Mouse (Mus musculus): ENCODE measurements around the gene A3galt2. TPM values are rescaled to one million over a fixed set of nuclear protein-coding genes. Genes with fewer than 3 reads are reported as not detected.
A peak's percentile ranks its signal among the peaks of the same experiment; 100 is the strongest.

Gene A3galt2
- polyA plus RNA-seq, 3 experiments from 2014 or later: 0.16 to 0.38 TPM; not detected in 1

DNA sequence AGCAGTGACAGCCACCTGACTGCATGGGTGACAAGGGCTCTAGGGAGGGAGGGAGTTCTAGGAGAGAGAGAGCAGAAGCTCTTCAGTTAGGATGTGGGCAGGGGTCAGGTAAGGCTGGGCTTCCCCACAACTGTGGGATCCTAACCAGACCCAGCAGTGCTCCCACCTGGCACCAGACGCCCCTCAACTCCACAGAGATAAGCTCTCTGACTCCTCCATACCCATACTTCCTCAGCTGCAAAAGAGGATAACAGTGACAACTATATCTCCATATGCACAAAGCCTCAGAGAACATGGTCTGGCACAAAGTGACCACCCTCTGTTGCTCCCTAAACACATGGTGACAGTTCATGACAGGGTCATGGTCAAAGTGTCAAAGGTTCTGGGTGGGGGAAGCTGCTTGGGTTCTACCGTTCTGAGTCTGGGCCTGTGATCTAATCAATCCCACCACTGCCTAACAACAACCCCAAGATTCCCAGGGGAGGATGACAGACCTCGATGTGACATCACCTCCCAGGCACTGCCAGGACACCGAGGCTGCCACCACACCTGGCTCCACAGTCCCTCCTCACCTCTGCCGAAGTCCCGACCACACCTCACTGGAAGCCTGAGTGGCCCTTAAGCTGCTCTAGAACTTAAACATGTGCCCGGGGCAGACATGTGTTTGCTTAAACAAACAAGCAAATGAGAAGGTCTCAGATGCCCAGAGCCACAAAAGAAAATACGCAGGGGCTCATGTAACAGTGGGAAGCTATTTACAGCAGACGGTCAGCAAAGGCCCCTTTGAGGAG is 46.7 kb downstream of the A3galt2 start:
- no peak for ATAC-seq

DNA sequence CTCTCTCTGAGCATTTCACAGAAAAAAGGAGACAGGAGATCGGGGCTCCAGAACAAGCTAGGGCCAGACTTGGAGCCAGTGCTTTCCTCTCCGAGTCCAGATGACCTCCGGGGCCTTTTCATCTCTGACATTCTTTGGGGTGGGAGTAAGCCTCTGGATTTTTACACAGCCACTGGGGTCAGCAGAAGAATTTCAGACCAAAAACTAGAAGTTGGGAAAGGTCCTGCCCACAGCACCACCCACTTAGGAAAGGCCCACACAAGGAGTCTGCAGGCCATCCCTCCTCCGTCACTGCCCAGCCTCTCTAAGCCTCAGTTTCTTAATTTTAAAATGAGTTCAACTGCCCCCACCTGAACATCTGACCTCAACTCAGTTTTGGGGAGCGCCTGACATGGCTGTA is 48.4 kb downstream of the A3galt2 start:
- no peak for ATAC-seq

DNA sequence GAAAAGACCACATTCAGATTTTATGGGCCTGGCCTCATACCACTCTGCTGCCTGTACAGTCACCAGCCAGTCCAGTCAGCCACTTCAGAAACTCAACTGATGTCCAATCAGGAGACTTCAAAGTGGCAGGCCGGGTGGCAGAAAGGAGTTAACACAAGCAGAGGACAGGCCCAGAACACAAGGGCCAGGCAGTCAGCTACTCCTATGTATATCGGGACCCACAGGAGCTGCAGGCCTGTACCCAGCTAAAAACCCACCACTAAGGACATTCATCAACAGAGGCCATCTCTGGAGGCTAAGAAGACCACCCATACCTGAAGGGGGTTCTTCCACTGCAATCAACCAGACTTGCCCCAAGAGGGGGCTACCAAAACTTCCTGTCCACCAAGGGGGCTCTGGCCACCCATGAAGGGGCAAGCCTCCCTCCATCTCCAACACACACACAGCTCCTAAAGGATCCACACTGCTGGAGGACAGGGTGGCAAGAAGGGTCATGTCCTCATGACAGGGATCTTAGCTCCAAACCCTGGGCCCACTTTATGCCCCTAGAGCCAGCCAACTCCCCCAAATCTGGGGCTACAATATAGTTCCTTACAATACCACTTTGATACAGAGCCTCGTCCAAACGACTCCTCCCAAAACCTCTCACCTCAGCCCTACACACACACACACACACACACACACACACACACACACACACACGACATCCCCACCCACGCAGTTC is 49.4 kb downstream of the A3galt2 start:
- no peak for ATAC-seq

DNA sequence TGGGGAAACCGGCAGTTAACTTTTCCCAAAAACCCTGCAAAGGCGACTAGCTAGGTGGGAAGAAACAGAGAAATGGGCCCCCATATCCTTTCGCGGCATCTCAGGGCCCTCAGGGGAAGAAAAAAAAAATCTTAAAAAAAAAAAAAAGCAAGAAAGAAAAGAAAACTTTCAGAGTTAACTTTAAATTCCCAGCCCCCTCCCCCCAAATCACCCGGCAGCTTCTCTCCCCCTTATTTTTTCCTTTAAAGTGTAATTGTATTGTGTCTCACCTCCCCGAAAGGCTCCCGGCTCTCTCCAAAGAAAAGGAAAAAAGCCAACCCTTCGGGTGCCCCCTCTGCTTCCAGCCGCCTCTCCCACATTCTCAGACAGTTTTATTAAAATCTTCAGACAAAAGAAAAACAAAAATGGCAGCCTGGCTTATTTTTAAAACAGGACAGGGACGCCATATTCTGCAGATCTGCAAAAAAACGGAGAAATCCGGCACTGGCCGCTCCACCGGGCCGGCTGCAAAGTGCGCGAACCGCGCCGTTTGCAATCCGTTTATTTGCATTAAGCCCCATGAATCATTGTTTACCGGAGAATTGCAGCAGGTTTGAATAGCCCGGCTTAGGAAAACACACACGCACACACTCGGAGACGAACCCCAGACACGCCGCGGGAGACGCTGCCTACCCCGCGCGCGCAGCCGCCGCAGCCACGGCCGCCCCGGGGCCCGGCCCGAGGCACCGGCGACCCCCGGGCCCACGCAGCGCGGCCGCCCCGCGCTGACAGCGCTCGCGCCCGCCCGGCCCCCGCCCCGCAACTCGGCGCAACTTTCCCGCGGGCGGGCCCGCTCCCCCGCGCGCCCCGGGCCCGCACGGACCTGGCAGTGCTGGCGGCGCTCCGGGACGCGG is 50.2 kb downstream of the A3galt2 start:
- peak; percentile 33 for ATAC-seq

DNA sequence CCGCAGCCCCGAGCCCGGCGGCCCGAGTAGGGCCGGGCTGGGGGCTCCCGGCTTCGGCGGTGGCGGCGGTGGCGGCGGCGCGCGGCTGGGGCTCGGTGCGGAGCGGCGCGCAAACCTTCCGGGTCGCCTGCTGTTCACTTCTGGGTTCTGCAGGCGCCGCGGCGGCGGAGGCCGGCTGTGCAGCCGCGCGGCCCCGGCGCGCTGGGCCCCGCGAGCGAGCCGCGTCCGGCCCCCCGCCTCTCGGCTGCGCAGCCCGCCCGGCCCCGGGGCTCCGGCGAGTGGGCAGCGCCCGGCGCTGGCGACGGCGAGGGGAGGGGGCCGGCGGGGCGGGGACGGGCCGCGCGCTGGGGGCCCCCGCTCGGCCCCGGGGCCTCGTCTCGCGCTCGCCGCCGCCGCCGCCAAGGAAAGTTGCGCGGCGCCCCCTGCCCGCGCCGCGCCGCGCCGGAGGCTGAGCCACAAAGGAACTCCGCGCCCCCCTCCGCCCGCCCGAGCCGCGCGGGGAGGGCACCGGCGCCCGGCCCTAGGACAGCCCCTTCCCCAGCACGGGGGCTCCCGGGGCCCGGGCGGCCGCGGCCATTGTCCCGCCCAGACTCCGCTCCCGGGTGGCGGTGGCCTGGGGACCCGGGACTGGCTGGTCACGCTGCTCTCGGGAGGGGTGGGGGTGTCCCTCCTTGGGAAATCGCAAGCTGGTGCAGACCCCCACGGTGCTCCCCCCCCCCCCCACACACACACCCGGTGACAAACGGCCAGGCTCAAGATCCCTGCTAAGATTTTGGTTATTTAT is 51.1 kb downstream of the A3galt2 start, which contains the start of gene Zfp362:
Gene Zfp362, minus strand, starts transcription at position 3 of the 784 bp plus-strand sequence.
- ATAC-seq: peak; percentile 63

DNA sequence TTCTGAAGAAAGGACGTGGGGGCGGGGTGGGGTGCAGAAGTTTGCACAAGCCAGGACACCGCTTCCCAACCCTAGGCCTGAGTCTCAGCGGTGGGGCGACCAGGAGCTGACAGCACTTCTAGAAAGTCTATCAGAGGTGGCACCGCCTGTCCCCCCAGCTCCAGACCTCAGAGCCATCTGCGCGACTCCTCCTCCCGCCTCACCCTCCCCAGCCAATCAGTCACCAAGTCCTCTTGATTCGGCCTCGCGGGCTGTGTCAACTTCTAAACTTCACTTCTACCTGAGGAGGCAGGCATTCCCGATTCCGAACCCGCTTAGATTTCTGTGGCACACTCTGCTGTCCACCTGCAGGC is 51.6 kb downstream of the A3galt2 start:
- ATAC-seq: peak; percentile 15

DNA sequence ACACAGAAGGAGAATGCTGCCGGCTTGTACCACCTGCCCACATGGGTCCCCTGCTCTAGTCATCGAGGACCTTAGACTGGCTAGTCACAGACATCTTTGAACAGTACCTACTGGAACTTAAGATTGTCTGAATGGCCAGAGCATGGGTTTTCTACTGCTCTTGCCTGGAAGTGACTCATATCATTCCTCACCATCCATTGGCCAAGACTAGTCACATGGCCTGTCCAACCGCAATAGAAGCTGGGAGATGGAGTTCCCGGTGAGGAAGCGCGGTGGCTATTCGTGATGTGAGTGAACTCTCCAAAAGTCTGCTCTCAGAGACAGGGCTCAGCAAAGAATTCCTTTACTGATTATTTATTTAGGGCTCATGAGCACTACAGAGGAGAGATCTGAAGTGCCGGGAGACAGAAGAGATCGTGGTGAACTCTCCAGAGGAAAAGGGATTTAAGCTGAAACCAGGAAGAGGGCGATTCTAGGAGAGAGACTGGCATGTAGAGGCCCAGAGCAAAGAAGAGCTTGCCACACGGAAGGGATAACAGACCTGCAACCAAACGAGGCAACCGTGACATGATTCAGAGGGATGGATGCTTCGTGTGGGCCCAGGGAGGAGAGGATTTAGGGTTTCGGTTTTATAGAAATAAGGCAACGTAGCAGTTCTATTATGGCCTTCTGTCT is 56.4 kb downstream of the A3galt2 start:
- peak; percentile 97 for ATAC-seq

DNA sequence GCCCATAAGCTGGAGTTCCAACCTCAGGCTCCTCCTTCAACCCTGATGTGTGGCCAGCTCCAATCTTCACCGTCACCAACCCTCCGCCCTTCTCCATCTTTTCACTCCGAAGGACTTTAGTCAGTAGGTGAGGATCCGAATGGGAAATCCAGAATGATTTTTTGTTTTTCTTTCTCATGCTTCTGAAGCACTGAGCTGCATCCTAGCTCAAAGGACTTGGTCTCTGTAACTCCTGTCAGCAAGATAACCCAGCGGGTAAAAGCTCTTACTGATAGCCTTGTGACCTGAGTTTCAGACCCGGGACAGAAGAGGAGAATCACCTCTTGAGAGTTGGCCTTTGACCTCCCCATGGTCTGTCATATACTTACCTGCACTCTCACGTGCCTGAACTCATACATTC is 61.8 kb downstream of the A3galt2 start:
- no peak for ATAC-seq

Other genes with a start within 250 kb of the A3galt2 start
- 1 to 10 TPM; 2.9 to 3.9 (median 3.0) TPM for gene Zscan20, start 145.3 kb upstream of the A3galt2 start, polyA plus RNA-seq (2017; shearing (Covaris generic))
- gene Tlr12, start 136.7 kb upstream of the A3galt2 start, polyA plus RNA-seq (2017; shearing (Covaris generic)): under 1 TPM; 0.31 to 0.92 (median 0.38) TPM
- gene Phc2, start 100.7 kb upstream of the A3galt2 start, polyA plus RNA-seq (2017; shearing (Covaris generic)): 10 to 100 TPM in 2 of 3 experiments, 1 to 10 TPM in 1; 9.9 to 16.1 (median 15.0) TPM
- gene Zfp362, start 50.7 kb downstream of the A3galt2 start, polyA plus RNA-seq (2017; shearing (Covaris generic)): 10 to 100 TPM in 1 of 3 experiments, 1 to 10 TPM in 2; 6.0 to 10.3 (median 8.4) TPM
- 1 to 10 TPM in 2 of 3 experiments, under 1 TPM in 1; 0.98 to 1.8 (median 1.5) TPM for gene Trim62, start 128.2 kb downstream of the A3galt2 start, polyA plus RNA-seq (2017; shearing (Covaris generic))
- gene Azin2, start 207.1 kb downstream of the A3galt2 start, polyA plus RNA-seq (2017; shearing (Covaris generic)): under 1 TPM in 1 of 3 experiments, not detected in 2; 0.19 TPM
- 100 to 1,000 TPM in 1 of 3 experiments, 10 to 100 TPM in 2; 70.4 to 117 (median 80.5) TPM for gene Ak2, start 236.6 kb downstream of the A3galt2 start, polyA plus RNA-seq (2017; shearing (Covaris generic))